Mouse (Mus musculus) olfactory bulb, adult 2 months (tissue): ENCODE results near the gene Aass.

Source experiments
- CTCF ChIP-seq: fragments of 200-500 bp; IDR thresholded peaks from 2 replicates; pipeline ENCODE4 v1.5.1; 2012; ENCODE audit warnings: low read depth, mild to moderate bottlenecking, low read length, moderate library complexity; ENCODE audit not compliant: insufficient read depth
- POLR2A ChIP-seq: fragments of 200-500 bp; IDR thresholded peaks from 2 replicates; pipeline ENCODE4 v1.6.1; 2012; ENCODE audit warnings: mild to moderate bottlenecking, low read depth, low read length, moderate library complexity; ENCODE audit not compliant: insufficient read depth

DNA sequence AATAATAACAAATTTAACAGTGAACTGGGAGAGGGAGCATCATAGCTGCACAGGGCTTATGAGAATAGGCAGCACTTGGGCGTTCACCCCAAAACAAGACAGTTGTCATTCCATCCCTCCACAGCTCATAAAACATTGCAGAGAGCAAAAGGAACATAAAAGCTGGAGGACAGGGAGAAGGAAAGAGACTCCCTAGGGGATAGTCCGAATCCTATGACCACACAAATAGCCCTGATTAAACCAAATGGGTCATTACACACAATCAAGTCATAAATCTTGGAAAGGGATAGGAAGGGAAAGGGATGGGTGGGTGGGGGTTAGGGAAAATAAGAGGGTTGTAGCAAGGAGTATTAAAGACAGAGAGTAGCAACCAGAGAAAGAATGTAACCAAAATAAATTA is 54.5 kb downstream of the Aass start:
- TF ChIP-seq CTCF (no peak), POLR2A (no peak)
